Mouse (Mus musculus) lung, postnatal 10 days (tissue): Measurements from ENCODE around the gene Reck.
A peak's percentile ranks its signal among the peaks of the same experiment; 100 is the strongest.

Experiments used
- DNase-seq: peaks from one replicate; pipeline ENCODE4 v3.0.0; 2021

The Reck gene

DNA sequence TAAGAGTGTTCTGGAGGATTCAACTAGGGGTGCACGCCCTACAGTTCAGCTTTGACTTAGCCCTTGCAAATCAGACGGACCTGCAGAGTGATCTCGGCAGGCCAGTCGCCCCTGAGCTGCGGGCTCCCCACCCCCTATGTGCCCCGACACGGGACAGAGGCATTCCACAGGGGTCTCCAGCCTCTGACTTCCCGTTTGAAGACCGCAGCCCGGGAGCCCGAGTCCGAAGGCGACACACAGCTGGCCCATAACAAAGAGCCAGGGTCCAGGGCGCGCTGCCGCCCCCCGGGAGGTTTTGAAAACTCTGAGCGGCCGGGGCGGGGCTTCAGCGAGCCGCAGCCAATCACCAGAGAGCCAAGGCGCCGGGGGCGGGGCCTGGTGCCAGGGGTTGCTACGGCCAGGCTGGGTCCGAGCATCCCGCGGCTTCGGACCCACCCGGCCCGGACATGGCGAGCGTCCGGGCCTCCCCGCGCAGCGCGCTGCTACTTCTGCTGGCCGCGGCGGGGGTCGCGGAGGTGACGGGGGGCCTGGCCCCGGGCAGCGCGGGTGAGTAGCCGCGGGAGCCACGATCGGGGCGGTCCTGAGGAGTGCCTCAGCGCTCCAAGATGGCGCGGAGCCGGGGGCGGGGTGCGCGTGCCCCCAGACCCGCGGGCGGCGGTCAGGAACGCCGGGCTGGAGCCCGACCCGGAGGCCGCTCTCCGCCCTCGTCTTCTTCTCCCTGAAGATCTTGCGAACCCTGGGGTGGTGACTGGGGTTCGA lies at the start of gene Reck:
Reck (plus strand) TSS at position 371 of the 759 bp plus-strand sequence.
- peak; percentile 94 for DNase-seq

GRCm38 (mm10) chr4:43828806-43829205 lies 46.5 kb upstream of the Reck start:
- no peak for DNase-seq

- DNase-seq, result no peak
Observed at GRCm38 (mm10) chr4:43832031-43832430, 43.3 kb upstream of the Reck start.

DNA sequence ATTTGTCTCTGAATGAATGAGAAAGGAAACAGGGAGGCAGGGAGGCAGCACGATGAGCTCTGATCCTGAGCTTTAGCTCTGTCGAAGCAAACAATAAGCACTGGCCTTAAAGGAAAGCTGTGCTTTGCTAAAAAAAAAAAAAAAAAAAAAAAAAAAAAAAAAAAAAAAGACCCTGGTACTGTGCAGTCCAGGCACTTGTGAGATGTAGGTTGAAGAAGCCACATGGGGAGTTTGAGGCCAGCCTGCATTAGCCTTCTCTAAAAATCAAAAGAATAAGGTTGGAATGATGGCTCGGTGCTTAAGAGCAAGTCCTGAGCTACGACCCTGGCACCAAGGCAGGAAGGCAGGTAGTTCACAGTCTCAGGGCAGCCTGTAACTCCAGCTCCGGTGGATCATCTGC lies 41.6 kb upstream of the Reck start:
- no peak for DNase-seq

DNA sequence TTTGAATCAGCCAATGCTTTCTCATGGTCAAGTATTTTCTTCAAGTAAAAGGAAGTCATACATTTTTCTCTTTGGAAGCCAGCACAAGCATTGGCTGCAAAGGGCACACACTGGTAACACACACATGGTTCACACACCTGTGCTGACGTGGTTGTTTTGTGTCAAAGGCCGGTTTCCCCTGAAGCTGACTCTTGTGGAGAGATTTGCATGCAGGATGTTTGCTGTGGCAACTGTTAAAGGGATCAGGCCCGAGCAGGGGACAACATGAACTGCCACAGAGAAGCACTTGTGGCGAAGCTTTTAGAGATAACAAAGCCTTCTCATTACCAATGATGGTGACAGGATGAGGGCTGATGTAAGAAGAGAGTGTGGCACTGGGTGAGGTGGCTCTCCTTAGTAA lies 40.6 kb upstream of the Reck start:
- no peak for DNase-seq

- no peak for DNase-seq
Observed at GRCm38 (mm10) chr4:43838326-43838725, 37.0 kb upstream of the Reck start.

GRCm38 (mm10) chr4:43840101-43840500 lies 35.2 kb upstream of the Reck start, which contains the start of gene Olfr157:
TSS of gene Olfr157 (minus strand) at chr4:43840201.
- no peak for DNase-seq

GRCm38 (mm10) chr4:43851265-43851664 lies 24.1 kb upstream of the Reck start, which contains the start of gene Olfr155:
TSS of gene Olfr155 (plus strand) at chr4:43851565.
- DNase-seq, result no peak

- DNase-seq, result no peak
Observed at GRCm38 (mm10) chr4:43854101-43854500, 21.2 kb upstream of the Reck start.

DNA sequence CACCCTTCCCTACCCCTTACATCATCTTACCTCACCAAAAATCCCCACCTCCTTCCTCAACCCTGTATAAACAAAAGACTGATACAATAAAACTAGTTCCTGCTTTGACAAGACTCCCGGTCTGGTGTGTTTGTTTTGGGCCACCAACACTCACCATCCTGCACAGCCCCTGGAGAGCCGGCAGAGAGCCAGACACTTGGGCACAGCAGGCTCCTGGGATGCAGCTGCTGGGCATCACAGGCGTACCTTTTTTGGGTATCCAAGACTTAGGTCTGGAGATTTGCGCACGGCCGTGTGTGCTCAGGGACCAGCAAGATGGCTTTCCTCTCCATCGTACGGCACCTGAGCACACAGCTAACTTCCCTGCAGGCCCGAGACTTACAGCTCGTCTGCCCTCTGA lies 15.4 kb upstream of the Reck start:
- DNase-seq, result no peak

- peak; percentile 82 for DNase-seq
Observed at GRCm38 (mm10) chr4:43860744-43861519, 14.4 kb upstream of the Reck start.

- no peak for DNase-seq
Observed at GRCm38 (mm10) chr4:43863298-43863697, 12.0 kb upstream of the Reck start.

DNA sequence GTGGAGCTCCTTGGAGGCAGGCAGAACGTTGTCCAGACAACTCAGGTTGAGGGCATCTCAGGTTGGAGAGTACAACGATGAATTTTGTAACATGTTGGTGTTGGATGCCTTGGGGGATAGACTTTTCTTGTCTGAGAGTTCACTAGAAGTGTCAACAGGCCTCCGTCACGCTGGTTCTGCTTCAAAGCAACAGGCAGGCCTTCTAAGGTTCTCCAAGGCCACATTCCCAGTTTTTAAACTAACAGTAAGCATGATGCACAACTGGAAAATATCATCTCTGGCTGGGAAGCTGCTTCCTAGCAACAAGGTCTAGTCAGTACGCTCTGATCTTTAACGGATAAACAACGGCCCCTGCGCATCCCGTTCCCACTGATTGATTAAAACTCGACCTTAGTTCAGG lies 5.5 kb upstream of the Reck start:
- DNase-seq, result peak; percentile 19

DNA sequence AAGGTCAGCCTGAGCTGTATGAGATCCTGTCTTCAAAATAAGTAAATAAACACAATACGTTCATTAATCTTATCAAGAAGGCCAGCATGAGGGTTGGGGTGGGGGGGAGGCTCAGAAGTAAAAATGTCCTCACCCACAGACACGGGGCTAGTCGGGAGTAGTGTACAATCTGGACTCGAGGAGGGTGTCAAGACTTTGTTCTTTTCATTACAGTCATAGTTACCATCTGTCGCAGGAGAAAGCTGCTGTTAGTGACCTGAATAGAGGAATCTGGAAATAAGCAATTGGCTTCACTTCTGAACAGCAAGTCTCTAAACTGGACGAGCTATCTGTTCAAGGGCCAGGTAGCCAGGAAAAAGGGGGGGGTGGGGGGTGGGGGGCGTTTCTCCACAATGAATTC lies 829 bp upstream of the Reck start:
- no peak for DNase-seq

GRCm38 (mm10) chr4:43875919-43876411 lies 635 bp downstream of the Reck start:
- no peak for DNase-seq

DNA sequence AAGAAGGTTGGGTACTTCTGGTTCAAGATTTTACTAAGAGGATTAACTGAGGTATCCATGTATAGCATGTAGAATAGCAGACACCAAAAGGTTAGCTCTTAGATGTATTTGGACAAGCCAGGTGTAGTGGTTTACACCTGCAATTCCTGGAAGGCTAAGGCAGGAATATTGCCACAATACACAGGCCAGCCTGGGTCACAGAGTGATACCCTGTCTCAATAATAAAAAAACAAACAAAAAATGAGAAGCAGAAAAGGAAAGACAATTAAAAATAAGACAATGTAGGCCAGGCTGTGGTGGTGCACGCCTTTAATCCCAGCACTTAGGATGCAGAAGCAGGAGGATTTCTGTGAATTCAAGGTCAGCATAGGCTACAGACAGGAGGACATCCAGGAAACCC lies 1.9 kb downstream of the Reck start:
- DNase-seq, result no peak

- peak; percentile 12 for DNase-seq
Observed at GRCm38 (mm10) chr4:43878121-43878776, 2.9 kb downstream of the Reck start.

DNA sequence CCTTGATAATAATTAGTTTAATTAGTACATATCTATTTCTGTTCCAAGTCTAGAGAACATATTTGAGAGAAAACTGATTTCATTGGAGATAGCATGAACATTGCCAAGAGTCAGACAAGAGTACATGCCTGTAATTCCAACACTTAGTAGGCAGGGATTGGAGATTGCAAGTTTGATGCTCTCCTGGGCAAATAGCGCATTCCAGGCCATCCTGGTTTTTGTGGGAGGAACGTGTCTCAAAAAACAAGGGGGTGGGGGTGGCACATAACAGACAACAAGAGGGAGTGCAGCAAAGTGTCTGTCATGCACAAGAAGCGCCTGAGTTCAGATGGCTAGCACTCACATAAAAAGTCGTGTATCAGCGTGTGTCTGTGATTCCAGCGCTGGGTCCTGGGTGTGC lies 4.2 kb downstream of the Reck start:
- DNase-seq, result no peak

DNA sequence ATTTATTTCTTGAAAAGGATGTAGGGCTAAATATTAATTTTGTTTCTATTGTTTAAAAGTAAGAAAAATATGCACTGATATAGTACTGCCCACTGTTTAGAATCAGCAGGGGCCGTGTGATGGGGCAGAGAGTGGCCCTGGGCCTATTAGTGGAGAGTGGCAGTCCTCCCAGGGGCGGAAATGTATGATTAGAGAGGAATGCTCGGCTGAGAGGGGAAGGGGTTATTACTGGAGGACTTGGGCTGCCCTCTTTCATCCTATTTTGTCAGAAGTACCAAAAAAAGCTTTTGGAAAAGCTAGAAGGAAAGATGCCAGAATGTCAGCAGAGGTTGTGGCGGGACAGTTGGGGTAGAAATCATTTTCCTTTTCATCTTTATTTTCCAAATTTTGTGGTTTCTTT lies 8.9 kb downstream of the Reck start:
- peak; percentile 26 for DNase-seq

DNA sequence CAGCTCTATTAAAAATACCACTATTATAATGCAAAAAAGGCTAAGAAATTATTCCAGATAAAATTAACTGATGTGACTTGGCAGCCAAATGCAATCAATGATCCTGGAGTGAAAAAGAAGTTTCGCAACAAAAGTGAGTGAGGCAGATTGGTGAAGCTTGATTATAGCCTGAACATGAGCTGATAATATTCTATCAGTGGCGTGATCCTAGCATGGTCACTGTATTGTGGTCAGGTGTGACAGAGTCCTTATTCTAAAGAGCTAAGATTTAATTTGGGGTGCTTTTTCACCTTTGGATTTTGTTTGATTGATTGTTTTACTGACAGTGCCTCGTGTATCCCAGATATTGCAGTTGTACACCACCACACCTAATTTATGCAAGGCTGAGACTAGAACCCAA lies 15.9 kb downstream of the Reck start:
- DNase-seq, result no peak

DNA sequence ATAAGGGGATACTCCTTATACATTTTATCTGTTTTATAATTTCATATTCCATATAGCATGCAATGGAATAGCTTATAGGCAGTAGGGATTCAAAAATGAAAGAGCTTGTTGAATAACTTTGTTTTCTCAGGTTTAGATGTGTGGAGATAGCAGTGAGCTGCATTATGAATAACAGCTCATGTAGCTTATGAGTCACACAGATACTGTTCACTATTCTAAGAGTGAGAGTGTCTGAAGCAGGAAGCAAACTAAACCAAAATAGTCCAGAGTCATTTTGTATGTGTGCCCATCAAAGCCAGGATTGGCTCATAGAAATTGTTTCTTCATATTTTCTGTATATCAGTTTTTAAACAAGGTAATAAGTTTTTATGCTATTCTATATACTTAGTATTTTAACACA lies 21.9 kb downstream of the Reck start:
- no peak for DNase-seq

DNA sequence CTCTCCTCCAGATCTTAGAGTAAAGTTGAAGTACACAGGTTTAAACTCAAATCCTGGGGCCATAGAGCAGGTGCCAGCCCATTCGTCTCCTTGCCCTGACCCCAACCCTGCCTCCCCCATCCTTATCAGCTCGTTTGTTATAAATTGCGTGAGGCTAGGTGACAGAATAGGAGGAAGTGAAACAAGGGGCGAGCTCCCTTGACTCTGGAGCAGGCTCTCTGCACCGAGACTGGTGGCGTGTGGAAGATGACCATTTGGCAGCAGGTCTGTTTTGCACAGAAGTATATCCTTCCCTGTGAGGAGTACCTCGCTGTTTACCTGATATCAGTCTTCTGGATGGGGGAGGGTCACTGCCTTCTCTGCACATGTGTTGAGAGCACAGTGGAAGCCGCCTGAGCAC lies 23.9 kb downstream of the Reck start:
- DNase-seq, result no peak

DNA sequence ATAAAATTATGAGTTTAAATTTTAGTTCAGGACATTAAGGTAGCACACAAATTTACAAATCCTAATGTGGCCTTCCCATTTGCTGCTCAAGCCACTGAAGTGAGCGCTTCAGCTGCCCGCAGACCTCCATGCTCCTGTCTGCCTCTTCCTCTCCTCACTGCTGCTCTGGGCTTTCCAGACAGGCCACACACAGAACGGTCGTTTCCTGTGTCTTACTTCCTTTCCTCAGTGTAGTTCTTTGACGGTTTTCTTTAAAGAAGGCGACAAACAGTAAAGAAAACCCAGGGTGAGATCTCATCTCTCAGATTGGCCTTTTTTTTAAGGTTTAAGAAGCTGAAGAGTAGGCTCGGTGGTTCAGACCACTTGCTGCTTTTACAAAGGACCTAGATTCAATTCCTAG lies 28.4 kb downstream of the Reck start:
- DNase-seq, result no peak

DNA sequence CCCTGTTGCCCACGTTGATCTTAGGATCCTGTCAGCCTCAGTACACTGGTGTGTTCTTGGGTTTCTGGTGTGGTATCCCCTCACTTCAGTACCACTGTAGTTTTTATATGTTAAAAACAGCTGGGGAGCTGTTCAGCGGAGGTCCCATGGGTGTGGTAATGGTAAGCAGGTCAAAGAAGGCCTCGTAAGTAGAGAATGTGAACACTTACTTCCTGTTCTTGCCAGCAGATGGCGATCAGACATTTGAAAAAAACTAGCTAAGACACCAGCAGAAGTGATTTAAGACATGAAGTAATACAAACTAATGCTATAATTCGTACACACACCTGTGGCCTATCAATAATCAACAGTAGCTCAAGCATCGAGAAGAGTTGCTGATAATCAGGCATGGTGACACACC lies 31.1 kb downstream of the Reck start:
- peak; percentile 67 for DNase-seq
